Mouse (Mus musculus): Measurements from ENCODE around the gene Ace3. TPM values are rescaled to one million over a fixed set of nuclear protein-coding genes. Genes with fewer than 3 reads are reported as not detected.
"Not testable (repeated sequence)": the region's sequence is repeated elsewhere in the genome, so short reads cannot be mapped to it uniquely, and the experiment has no call there.

The Ace3 gene
- total RNA-seq, 2 experiments from 2014 or later, result not detected

DNA sequence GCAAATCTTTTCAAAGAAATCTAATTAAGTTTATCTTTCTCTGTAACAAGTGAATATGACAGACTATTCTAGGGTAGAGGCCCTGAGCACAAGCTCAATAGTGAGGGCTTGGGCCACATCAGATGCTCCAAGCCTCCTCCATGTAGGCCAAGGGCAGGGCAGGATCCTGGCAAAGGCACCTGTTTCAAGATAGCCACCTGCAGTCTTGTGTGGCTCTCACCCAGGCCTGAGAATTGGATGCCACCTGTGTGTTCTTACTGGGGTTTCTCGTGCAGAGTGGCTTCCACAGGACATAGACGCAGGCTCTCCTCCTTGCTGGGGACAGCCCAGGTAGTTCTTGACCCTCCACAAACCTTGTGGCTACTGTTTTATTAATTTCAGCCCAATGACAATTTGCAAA is 16.2 kb upstream of the Ace3 start:
- no peak for DNase-seq (ENCODE audit: low spot score in 2 of 2)

GRCm38 (mm10) chr11:105978634-105979033 is 15.8 kb upstream of the Ace3 start:
- DNase-seq (ENCODE audit: low spot score in 2 of 2), result no peak

DNA sequence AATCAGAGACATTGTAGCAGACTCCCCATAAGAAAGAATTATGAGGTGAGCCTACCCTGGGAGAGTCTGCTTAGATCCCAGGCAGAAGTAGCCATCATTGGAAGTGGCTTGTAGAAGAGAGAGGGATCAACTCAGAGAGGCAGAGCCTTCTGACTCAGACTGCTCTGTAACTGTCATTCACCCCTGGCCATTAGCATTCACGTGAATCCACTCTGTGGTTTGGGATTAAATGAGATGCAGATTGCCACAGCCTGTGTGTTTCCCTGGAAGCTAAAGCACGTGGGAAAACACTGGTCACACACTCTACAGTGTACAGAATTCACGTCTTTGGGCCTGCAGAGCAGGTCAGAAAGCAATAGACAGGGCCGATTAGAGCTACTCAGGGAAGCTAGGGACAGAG is 10.0 kb upstream of the Ace3 start:
- no peak for DNase-seq (ENCODE audit: low spot score in 2 of 2)

DNA sequence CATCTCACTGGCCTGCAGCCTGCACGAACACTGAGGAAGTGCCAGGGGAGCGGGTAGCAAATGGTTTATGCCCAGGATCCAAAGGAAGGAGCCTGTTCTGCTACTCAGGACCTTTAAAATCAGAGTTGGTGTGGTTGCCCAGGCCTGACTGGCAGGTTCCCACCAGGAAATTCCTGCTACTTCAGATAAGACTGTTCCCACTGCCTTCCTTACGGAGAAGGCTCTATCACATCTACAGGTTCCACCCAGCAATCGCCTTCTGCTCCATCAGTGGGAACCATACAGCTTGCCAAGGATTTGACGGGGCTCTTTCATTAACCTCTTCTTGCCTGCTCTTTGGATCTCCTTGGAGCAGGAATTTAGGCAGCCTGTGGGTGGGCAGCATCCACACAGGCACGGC is 7.0 kb upstream of the Ace3 start:
- no peak for DNase-seq (ENCODE audit: low spot score in 2 of 2)

DNA sequence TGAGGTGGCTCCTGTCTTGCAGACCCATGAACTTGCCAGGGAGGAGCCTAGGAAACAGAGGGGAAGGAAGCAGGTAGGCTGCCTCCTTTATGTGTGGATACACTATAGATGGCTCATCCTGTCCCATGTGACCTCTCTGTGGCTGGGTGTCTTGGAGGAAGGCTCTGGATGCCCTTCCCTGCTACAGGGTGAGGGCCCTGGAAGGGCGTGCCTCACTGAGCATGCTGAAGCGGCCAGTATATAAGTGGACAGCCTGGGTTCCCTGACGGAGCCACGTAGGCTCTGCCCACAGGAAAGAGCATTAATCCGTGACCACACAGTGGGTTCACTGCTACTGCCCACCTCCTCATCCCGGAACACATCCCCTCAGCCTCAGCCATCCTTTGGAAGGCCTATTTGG is 5.0 kb upstream of the Ace3 start:
- DNase-seq (ENCODE audit: low spot score in 2 of 2), result no peak

GRCm38 (mm10) chr11:105990231-105990630 is 4.2 kb upstream of the Ace3 start:
- no peak for DNase-seq (ENCODE audit: low spot score in 2 of 2)

DNA sequence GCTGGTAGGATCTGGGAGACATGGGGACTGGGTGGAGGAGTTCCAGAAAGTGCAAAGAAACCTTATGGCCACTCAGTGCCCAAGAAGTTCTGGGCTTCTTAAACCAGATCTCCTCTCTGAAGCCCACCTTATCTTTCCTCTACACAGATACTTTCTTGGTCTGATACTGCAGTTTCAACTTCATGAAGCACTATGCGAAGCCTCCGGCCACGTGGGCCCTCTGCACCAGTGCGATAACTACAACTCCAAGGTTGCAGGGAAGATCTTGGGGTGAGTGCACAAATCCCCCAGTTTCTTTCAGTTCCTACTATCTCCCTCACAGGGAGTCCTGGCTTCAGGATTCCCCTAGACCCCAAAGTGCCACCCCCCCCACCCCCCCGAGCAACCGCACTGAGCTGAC is 5.6 kb downstream of the Ace3 start:
- DNase-seq (ENCODE audit: low spot score in 2 of 2), result no peak

DNA sequence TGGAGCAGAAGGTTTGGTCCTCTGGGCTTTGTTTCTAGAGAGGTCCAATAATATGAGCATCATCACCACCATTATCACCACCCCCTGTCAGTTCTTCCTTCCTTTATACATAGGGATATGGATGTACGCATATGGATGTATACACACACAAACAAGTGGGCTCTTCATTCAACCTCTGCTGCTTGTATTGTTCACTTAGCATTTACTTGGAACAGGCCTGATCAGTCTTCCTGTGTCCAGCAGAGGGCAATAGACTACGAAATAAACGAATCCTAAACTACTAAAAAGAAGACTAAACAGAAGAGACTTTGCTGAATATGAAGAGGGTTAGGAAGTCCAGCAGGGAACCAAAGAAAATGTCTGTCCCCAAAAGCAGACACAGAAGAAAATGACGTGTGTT is 7.2 kb downstream of the Ace3 start:
- no peak for DNase-seq (ENCODE audit: low spot score in 2 of 2)

- DNase-seq (ENCODE audit: low spot score in 2 of 2), result no peak
These were observed 10.1 kb downstream of the Ace3 start for GRCm38 (mm10) chr11:106004576-106004975.

DNA sequence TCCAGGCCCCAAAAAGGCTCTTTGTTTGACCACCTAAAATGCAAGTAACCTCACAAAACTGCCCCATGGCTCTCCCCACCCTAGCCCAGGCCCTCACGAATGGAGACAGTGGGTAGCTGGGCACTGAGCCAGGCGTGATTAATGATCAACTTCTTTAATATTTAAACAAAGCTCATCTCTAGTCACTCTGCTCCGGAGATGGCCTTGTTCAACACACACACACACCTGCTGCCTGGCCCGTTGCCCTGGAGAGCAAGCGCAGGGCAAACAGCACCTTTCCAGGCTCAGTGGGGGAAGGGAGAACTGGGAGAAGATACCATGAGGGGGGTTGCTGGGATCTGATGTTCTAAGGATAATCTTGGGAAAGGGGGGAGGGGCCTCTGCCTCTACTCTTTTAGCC is 11.5 kb downstream of the Ace3 start:
- DNase-seq (ENCODE audit: low spot score in 2 of 2), result no peak

DNA sequence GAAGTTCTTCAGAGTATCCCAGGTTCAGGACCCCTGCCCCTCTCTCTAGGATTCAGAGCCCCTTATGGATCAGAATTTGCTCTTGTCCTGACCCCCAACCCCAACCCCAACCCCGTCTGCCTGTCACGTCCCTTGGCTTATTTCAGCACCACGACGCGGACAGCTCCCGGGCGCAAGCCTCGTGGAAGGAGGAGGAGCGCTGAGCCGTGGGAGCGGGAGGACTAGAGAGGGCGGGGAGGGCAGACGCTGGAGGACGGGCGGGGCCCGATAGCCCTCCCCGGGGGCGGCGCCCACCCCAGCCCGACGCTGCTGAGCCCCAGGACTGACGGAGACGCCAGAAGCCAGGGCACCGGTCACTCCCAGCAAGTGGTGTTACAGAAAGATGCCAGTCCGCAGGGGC is 13.3 kb downstream of the Ace3 start, which contains the start of gene Kcnh6:
Gene Kcnh6 (plus strand): TSS at position 304 of the 400 bp plus-strand sequence.
- DNase-seq (ENCODE audit: low spot score in 2 of 2), result no peak

DNA sequence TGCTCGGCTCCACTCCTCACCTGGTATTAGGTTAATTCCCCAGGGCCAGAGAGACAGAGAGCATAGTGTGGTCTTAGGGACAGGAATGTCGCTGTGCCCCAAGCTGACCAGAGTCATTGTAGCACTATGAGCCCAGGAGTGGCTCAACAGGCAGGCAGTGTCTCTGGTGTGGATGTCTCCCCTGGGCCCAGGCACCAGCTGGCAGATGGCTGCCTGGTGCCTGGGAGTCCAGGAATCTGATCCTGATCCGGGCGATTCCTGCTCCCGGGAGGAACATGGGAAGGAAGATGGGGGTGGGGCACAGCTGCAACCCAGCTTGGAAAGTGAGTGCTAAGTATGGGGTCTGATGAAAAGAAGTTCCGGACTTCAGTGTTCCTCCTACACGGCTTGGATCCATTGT is 18.2 kb downstream of the Ace3 start:
- no peak for DNase-seq (ENCODE audit: low spot score in 2 of 2)

DNA sequence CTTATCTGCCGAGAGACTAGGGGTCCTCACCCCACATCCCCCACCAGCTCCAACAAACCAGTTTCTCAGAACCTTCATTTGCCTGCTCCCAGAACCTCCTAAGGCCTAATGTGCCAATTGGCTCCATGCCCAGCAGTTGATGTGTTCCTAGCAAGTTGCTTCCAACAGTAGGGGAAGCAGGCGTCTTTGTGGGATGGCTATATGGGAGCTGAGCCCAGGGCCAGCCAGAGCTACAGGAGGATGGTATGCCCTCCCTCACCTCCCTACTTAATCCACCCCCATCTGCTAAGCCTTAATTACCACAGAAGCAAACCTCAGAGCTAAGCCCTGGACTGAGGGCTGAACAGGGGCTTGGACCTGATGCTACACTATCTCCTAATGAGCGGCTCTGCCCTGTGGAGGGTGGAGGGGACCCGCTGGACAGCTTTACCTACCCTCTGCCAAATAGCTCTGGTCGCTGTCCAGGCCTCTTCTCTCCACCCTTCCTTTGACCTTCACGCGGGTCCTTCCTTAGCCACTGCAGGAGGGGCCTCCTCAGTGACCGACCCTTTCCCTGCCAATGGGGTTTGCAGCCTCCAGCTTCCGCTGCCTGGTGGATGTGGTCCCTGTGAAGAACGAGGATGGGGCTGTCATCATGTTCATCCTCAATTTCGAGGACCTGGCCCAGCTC is 19.2 kb downstream of the Ace3 start:
- DNase-seq (ENCODE audit: low spot score in 2 of 2), result peak; percentile 34 to 38

- no peak for DNase-seq (ENCODE audit: low spot score in 2 of 2)
These were observed 22.0 kb downstream of the Ace3 start for GRCm38 (mm10) chr11:106016440-106016839.

DNA sequence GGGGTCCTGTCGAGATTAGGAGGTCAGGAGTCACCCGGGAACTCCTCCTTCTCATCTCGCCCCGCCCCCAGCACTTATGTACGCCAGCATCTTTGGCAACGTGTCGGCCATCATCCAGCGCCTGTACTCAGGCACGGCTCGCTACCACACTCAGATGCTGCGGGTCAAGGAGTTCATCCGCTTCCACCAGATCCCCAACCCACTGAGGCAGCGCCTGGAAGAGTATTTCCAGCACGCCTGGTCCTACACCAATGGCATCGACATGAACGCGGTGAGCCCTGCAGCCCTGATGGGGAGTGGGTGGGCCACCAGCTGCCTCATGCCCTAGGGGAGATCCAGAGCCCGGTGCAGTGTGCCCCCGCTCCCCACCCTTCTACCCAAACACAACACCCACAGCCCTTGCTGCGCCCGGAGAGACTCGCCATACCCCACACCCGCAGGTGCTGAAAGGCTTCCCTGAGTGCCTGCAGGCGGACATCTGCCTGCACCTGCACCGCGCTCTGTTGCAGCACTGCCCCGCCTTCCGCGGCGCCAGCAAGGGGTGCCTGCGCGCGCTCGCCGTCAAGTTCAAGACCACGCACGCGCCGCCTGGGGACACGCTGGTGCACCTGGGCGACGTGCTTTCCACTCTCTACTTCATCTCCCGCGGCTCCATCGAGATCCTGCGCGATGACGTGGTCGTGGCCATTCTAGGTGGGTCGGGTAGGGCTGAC is 25.7 kb downstream of the Ace3 start:
- DNase-seq (ENCODE audit: low spot score in 2 of 2), result peak; percentile 57 to 64

DNA sequence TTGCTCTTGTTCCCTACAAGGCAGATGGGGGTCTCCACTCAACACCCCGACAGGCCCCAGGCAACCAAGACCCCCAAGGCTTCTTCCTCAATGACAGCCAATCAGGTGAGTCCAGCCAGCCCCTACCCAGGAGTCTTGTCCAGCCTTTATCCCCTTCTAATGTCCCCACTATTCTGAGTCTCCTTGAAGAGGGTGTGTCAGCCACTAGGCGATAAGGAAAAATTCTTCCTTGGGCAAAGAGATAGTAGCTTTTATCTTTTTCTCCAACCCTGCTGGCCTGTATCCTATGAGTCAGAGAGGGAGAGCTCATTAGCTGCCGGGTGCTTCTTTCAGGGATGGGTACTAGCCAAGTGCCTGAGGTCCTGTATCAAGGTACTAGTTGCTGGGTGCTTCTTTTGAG is 31.3 kb downstream of the Ace3 start:
- DNase-seq (ENCODE audit: low spot score in 2 of 2), result no peak

GRCm38 (mm10) chr11:106026465-106027151 is 32.1 kb downstream of the Ace3 start:
- DNase-seq (ENCODE audit: low spot score in 2 of 2), result peak; percentile 68 to 69

GRCm38 (mm10) chr11:106027607-106028006 is 33.1 kb downstream of the Ace3 start:
- DNase-seq (ENCODE audit: low spot score in 2 of 2), result no peak

- DNase-seq (ENCODE audit: low spot score in 2 of 2), result not testable (repeated sequence)
These were observed 37.6 kb downstream of the Ace3 start for GRCm38 (mm10) chr11:106032074-106032473.

GRCm38 (mm10) chr11:106033491-106033919 is 39.0 kb downstream of the Ace3 start:
- no peak for DNase-seq (ENCODE audit: low spot score in 2 of 2)

DNA sequence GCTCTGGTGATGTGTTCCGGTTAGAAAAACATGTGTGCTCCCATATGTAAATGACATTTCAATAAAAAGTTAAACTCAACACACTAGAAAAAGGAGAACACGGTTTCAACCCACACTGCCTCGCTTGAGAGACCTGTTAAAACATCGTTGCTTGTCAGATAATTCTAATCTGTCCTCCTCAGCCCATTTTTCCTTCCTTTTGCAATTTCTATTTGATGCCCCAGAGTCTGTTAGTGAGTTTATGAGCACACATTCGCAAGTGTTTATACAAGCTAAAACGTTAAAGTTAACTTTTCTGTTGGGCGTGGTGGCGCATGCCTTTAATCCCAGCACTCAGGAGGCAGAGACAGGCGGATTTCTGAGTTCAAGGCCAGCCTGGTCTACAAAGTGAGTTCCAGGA is 40.5 kb downstream of the Ace3 start:
- DNase-seq (ENCODE audit: low spot score in 2 of 2), result no peak
